Mouse (Mus musculus): ENCODE results near the gene Dusp8.
"Not testable (repeated sequence)": the region's sequence is repeated elsewhere in the genome, so short reads cannot be mapped to it uniquely, and the experiment has no call there.

The Dusp8 gene

GRCm38 (mm10) chr7:142095183-142095931 lies at the start of gene Dusp8:
Dusp8 (minus strand) TSS chr7:142095843.
- peak; percentile 27 for DNase-seq (ENCODE audit: low read depth)

- DNase-seq (ENCODE audit: low read depth): no peak
Measured at GRCm38 (mm10) chr7:142144507-142144906, 48.9 kb upstream of the Dusp8 start, which contains the start of gene Gm45337. Gm45337 (minus strand) TSS chr7:142144607.

GRCm38 (mm10) chr7:142143506-142144010 lies 47.9 kb upstream of the Dusp8 start:
- not testable (repeated sequence) for DNase-seq (ENCODE audit: low read depth)

- DNase-seq (ENCODE audit: low read depth): no peak
Measured at GRCm38 (mm10) chr7:142140696-142141095, 45.1 kb upstream of the Dusp8 start.

DNA sequence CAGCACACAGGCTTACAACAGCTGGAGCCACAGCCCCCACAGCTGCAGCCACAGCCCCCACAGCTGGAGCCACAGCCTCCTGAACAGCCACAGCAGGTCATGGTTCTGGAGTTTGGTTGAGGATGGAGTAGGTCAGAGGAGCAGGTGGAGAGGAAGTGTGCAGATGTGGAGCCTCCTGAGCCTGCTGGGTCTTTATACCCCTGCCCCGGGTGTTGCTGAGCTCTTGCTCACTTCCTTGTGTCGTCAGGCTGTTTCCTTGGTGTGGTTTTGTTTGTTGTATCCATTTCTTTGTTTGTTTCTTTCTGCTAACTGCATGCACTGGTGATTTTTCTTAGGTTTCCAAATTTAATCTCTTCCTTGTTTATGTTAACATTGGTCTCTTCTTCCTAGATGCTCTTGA lies 40.3 kb upstream of the Dusp8 start, which contains the start of gene Gm39115:
Gm39115 (minus strand) TSS at position 101 of the 400 bp plus-strand sequence.
- not testable (repeated sequence) for DNase-seq (ENCODE audit: low read depth)

GRCm38 (mm10) chr7:142134206-142134995 lies 38.8 kb upstream of the Dusp8 start:
- no peak for DNase-seq (ENCODE audit: low read depth)

- DNase-seq (ENCODE audit: low read depth): no peak
Measured at GRCm38 (mm10) chr7:142128843-142129242, 33.2 kb upstream of the Dusp8 start.

DNA sequence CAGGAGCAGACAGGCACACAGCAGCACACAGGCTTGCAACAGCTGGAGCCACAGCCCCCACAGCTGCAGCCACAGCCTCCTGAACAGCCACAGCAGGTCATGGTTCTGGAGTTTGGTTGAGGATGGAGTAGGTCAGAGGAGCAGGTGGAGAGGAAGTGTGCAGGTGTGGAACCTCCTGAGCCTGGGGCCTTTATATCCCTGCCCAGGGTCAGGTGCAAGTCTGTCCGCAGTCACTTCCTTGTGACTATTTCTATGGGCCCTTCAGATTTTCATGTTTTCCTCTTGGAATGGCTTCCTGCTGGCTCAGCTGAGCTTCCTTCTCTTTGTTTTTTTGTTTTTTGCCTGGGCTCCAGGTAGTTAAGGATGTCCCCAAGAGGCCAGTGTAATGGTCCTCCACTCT lies 25.0 kb upstream of the Dusp8 start, which contains the start of gene Gm45618:
Gm45618 (minus strand) TSS at position 101 of the 400 bp plus-strand sequence.
- DNase-seq (ENCODE audit: low read depth): not testable (repeated sequence)

- no peak for DNase-seq (ENCODE audit: low read depth)
Measured at GRCm38 (mm10) chr7:142119632-142120031, 24.0 kb upstream of the Dusp8 start.

DNA sequence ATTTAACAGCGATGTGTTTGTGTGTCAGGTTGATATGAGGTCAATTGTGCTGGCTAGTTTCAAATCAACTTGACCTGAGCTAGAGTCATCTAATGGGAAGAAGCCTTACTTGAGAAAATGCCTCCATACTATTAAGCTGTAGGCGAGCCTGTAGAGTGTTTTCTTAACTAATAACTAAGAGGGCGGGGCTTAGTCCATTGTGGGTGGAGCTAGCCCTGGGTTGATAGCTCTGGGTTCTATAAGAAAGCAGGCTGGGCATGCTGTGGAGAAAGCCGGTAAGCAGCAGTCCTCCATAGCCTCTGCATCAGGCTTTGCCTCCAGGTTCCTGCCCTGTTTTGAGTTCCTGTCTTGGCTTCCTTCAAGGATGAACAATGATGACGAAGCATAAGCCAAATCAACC lies 9.1 kb upstream of the Dusp8 start:
- no peak for DNase-seq (ENCODE audit: low read depth)

GRCm38 (mm10) chr7:142097776-142098175 lies 2.1 kb upstream of the Dusp8 start:
- DNase-seq (ENCODE audit: low read depth): peak; percentile 32

DNA sequence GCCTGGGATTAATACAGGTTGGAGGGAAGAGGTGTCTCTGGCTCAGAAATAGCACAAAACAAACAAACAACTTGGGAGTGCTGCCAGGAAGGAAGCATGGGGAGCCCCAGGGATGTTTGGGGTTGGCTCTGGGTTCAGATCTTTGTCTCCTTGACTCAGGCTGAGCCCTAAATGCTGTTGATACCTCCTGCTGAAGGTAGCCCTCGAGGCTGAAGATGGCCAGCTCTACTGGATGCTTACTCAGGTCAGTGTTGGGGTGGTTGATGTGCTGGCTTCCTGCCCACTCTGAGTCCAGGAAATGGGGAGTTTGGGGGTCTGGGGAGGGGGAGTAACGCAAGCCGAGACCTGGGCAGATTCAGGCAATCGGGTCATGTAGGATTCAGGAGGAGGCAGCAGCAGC lies 1.1 kb upstream of the Dusp8 start:
- DNase-seq (ENCODE audit: low read depth): no peak

GRCm38 (mm10) chr7:142094301-142095143 lies 1.1 kb downstream of the Dusp8 start:
- DNase-seq (ENCODE audit: low read depth): no peak

DNA sequence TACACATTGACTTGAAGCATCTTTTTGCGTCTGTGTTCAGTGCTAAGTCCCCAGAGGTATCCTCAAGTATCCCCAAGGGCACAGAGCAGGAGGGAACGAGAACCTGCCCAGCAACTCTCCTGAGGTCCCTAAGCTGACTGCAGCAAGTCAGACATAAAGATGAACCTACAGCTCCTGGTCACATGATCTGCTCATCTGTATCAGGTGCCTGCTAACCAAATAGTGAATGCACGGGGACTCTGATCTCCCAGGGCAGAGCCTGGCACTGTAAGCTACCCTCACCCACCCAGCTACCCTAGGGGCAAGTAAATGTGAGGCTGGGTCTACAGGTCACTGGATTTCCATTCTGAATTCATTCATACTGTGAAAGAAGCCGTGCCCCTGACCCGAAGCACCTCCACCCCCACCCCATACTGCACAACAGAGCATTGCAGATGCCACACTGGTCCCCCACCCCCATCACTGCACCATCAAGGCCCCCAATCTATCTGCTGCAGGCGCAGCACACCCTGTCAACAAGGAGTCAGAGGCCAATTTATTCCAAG lies 1.9 kb downstream of the Dusp8 start:
- DNase-seq (ENCODE audit: low read depth): no peak

GRCm38 (mm10) chr7:142092991-142093390 lies 2.7 kb downstream of the Dusp8 start:
- DNase-seq (ENCODE audit: low read depth): no peak

GRCm38 (mm10) chr7:142091848-142092247 lies 3.8 kb downstream of the Dusp8 start:
- no peak for DNase-seq (ENCODE audit: low read depth)

GRCm38 (mm10) chr7:142089648-142090447 lies 5.8 kb downstream of the Dusp8 start:
- no peak for DNase-seq (ENCODE audit: low read depth)

DNA sequence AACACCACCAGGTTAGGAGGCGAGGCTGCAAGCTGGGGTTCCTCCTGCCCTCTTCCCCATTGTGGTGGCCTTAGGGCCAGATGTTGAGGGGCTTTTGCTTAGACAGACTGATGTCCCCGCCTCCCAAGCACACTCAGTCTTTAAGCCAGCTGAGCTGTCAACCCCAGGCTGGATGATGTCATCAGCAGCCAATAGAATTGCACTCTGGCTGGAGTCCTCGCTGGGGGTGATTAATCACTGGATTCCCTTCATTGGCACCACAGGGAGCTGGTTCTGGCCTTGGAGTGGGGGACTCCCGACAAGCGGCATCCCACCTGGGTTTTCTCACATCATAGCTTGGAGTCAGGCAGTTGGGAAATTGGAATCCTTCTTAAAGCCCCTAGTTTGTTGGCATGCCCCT lies 6.8 kb downstream of the Dusp8 start:
- no peak for DNase-seq (ENCODE audit: low read depth)

GRCm38 (mm10) chr7:142087069-142087652 lies 8.5 kb downstream of the Dusp8 start:
- no peak for DNase-seq (ENCODE audit: low read depth)
